Mouse (Mus musculus) liver, adult 2 months (tissue): ENCODE data around the gene Gm10681.

Experiments used
- CTCF ChIP-seq: fragments of 200-500 bp; IDR thresholded peaks from 2 replicates; pipeline ENCODE4 v1.5.1; 2011; ENCODE audit warnings: low read depth, low read length, control low read depth
- POLR2A ChIP-seq: fragments of 200-500 bp; IDR thresholded peaks from 2 replicates; pipeline ENCODE4 v1.6.1; 2011; ENCODE audit warnings: low read length, control low read depth; ENCODE audit not compliant: insufficient read depth; ENCODE audit errors: extremely low read depth

- no peak for TF ChIP-seq CTCF
- no peak for TF ChIP-seq POLR2A
Measured at GRCm38 (mm10) chr3:98613963-98614362, 25.4 kb upstream of the Gm10681 start.
